Mouse (Mus musculus) midbrain, embryonic 14.5 days (tissue): ENCODE data around the gene Zscan2. TPM values are rescaled to one million over a fixed set of nuclear protein-coding genes. Genes with fewer than 3 reads are reported as not detected.
A peak's percentile ranks its signal among the peaks of the same experiment; 100 is the strongest.

Source experiments
- ATAC-seq: fragments of 200-750 bp; cut with Nextera tagmentation; 2 replicates; pipeline ENCODE4 v1.8.0; 2017; ENCODE audit warnings: moderate number of reproducible peaks, moderate library complexity; ENCODE audit not compliant: low FRiP score, low TSS enrichment
- DNase-seq: peaks from one replicate; pipeline ENCODE4 v3.0.0-alpha.2; 2015
- H3K27ac ChIP-seq: fragments of 300-500 bp; sonication (generic); replicated peaks from 2 replicates; pipeline ENCODE4 v1.5.1; 2014; ENCODE audit warnings: mild to moderate bottlenecking, low read depth, low read length, moderate library complexity
- H3K27me3 ChIP-seq: fragments of 300-500 bp; sonication (generic); 2 replicates; pipeline ENCODE4 v1.6.1; 2014; ENCODE audit warnings: low read length, control low read depth, mixed read lengths; ENCODE audit not compliant: control insufficient read depth, insufficient read depth
- H3K36me3 ChIP-seq: fragments of 300-500 bp; sonication (generic); 2 replicates; pipeline ENCODE4 v1.6.1; 2014; ENCODE audit warnings: low read length, control low read depth; ENCODE audit not compliant: control insufficient read depth, insufficient read depth
- H3K4me1 ChIP-seq: fragments of 300-500 bp; sonication (generic); 2 replicates; pipeline ENCODE4 v1.6.1; 2014; ENCODE audit warnings: mild to moderate bottlenecking, antibody characterized with exemption, low read length, control low read depth; ENCODE audit not compliant: control insufficient read depth, insufficient read depth
- H3K4me2 ChIP-seq: fragments of 300-500 bp; sonication (generic); 2 replicates; pipeline ENCODE4 v1.6.1; 2014; ENCODE audit warnings: mild to moderate bottlenecking, low read length, moderate library complexity
- H3K4me3 ChIP-seq: fragments of 300-500 bp; sonication (generic); replicated peaks from 2 replicates; pipeline ENCODE4 v1.5.1; 2014; ENCODE audit warnings: low read depth, low read length
- H3K9ac ChIP-seq: fragments of 300-500 bp; sonication (generic); replicated peaks from 2 replicates; pipeline ENCODE4 v1.6.1; 2014; ENCODE audit warnings: mild to moderate bottlenecking, low read length, moderate library complexity
- H3K9me3 ChIP-seq: fragments of 300-500 bp; sonication (generic); 2 replicates; pipeline ENCODE4 v1.6.1; 2016; ENCODE audit warnings: low read length, control low read depth, mixed read lengths; ENCODE audit not compliant: control insufficient read depth
- WGBS: fragments of 180-500 bp; shearing (Covaris S2); extraction: QIAGEN DNeasy Blood & Tissue Kit; methylation state at CpG from one replicate; pipeline ENCODE4 v1.1.7; 2014; 5-methylcytosine and 5-hydroxymethylcytosine counted together
- polyA plus RNA-seq: library from polyadenylated mRNA; unstranded; fragments of >200 nt; fragmentation: Nextera tagmentation; extraction: Ambion mirVana; gene quantifications from 2 replicates; pipeline ENCODE4 v1.2.1, GENCODE M21; 2014

Gene Zscan2
- polyA plus RNA-seq, 1 experiment from 2014 or later: 7.1 TPM

GRCm38 (mm10) chr7:80885666-80886065, 24.9 kb downstream of the Zscan2 start:
- Histone ChIP-seq H3K4me3 (no peak overlapping the region), H3K9me3 (no peaks in the 10 kb centered on the region), H3K4me2 (no peak overlapping the region), H3K27me3 (no peaks in the 10 kb centered on the region), H3K9ac (no peak overlapping the region), H3K36me3 (peaks cover 1% of the 10 kb centered on the region), H3K4me1 (peaks cover 5% of the 10 kb centered on the region; the same call in 1 of the 2 replicates), H3K27ac (no peak overlapping the region)
- DNase-seq (no peak), ATAC-seq (no peak)
- WGBS: 25% methylated on average over 1 of the region's 1 CpGs

DNA sequence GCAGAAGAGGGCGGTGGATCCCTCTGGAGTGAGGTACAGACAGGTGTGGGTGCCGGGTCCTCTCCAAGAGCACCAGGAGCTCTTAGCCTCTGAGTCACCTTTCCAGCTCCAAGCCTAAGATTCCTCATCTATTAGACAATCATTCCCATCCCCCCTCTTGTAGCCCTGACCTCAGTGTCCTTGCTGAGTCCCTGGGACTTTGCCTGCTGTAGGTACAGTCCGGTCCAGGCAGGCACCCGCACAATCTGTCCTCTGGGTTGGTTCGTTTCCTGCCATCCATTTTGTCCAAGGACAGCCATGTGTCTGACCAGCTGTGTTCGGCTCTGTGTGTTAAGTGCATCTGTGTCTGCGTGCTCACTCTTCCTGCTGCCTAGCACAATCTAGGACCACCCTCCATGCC, 27.9 kb downstream of the Zscan2 start:
- ATAC-seq: peak; percentile 4; the same call in 1 of the 2 replicates
- Histone ChIP-seq H3K27ac (peak overlapping the region; percentile 27), H3K9me3 (no peaks in the 10 kb centered on the region), H3K4me3 (no peak overlapping the region), H3K27me3 (no peaks in the 10 kb centered on the region), H3K9ac (no peak overlapping the region), H3K4me1 (peaks cover 5% of the 10 kb centered on the region; the same call in 1 of the 2 replicates), H3K4me2 (no peak overlapping the region), H3K36me3 (peaks cover 30% of the 10 kb centered on the region)
- no peak for DNase-seq
- 81% methylated on average over 7 of the region's 7 CpGs for WGBS

GRCm38 (mm10) chr7:80889021-80889511, 28.3 kb downstream of the Zscan2 start:
- H3K4me2 ChIP-seq: no peak overlapping the region
- H3K9ac ChIP-seq: no peak overlapping the region
- WGBS: 41% methylated on average over 9 of the region's 9 CpGs
- H3K27me3 ChIP-seq: no peaks in the 10 kb centered on the region
- H3K4me1 ChIP-seq: peaks cover 5% of the 10 kb centered on the region; the same call in 1 of the 2 replicates
- peak overlapping the region; percentile 27 for H3K27ac ChIP-seq
- no peaks in the 10 kb centered on the region for H3K9me3 ChIP-seq
- peak; percentile 78 for DNase-seq
- peak; percentile 79; the same call in 1 of the 2 replicates for ATAC-seq
- peaks cover 35% of the 10 kb centered on the region for H3K36me3 ChIP-seq
- H3K4me3 ChIP-seq: no peak overlapping the region

DNA sequence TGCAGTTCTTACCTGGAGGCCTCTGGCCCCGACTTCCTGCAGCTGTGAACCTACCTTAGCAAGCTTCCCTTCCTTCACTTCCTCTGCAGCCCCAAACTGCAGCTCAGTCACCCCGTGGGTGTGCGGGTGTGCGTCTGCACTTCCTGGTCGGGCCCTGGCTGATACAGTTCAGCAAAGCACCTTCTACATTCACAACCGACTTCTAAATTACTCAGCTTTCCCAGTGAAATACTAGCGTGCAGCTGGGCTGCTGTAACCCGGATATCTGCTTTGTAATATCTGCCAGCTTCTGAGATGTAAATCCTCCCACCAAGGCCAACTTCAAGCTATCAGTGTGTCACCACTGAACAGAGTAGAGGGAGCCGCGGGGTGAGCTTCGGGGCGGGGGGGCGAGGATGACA, 29.1 kb downstream of the Zscan2 start:
- Histone ChIP-seq H3K9ac (no peak overlapping the region), H3K36me3 (peaks cover 42% of the 10 kb centered on the region), H3K4me3 (no peak overlapping the region), H3K27me3 (no peaks in the 10 kb centered on the region), H3K27ac (peak overlapping the region; percentile 27; the same call in 1 of the 2 replicates), H3K4me1 (peaks cover 5% of the 10 kb centered on the region; the same call in 1 of the 2 replicates), H3K9me3 (no peaks in the 10 kb centered on the region), H3K4me2 (no peak overlapping the region)
- ATAC-seq (no peak), DNase-seq (no peak)
- WGBS: 83% methylated on average over 13 of the region's 13 CpGs

- no peak for ATAC-seq
- H3K27ac ChIP-seq: no peak overlapping the region
- H3K4me2 ChIP-seq: no peak overlapping the region
- peaks cover 71% of the 10 kb centered on the region for H3K36me3 ChIP-seq
- 96% methylated on average over 15 of the region's 15 CpGs for WGBS
- H3K9ac ChIP-seq: no peak overlapping the region
- H3K9me3 ChIP-seq: no peaks in the 10 kb centered on the region
- DNase-seq: no peak
- no peak overlapping the region for H3K4me3 ChIP-seq
- peaks cover 5% of the 10 kb centered on the region; the same call in 1 of the 2 replicates for H3K4me1 ChIP-seq
- no peaks in the 10 kb centered on the region for H3K27me3 ChIP-seq
These were observed 32.5 kb downstream of the Zscan2 start for GRCm38 (mm10) chr7:80893086-80893752.

DNA sequence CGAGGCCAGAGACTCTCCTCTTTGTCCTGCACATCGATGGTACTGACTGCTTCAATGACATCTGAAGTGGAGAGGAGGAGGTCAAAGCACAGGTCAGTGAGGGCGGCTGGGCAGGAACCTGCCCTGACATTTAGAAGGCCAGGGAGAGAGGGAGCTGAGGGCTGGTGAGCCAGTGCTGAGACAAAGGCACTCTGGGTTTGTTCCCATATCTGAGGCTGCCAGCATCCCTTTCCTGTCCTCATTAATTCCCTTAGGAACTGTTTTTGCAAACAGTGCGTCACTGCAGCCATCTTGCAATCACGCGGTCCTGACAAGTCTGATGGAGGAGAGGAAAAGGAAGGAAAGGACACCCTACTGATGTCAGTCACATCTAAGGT, 33.0 kb downstream of the Zscan2 start:
- H3K4me3 ChIP-seq: no peak overlapping the region
- ATAC-seq (no peak), DNase-seq (no peak)
- no peak overlapping the region for H3K27ac ChIP-seq
- H3K9ac ChIP-seq: no peak overlapping the region
- WGBS: 88% methylated on average over 6 of the region's 6 CpGs
- no peak overlapping the region for H3K4me2 ChIP-seq
- H3K4me1 ChIP-seq: peaks cover 5% of the 10 kb centered on the region; the same call in 1 of the 2 replicates
- H3K9me3 ChIP-seq: no peaks in the 10 kb centered on the region
- H3K27me3 ChIP-seq: no peaks in the 10 kb centered on the region
- H3K36me3 ChIP-seq: peaks cover 75% of the 10 kb centered on the region

DNA sequence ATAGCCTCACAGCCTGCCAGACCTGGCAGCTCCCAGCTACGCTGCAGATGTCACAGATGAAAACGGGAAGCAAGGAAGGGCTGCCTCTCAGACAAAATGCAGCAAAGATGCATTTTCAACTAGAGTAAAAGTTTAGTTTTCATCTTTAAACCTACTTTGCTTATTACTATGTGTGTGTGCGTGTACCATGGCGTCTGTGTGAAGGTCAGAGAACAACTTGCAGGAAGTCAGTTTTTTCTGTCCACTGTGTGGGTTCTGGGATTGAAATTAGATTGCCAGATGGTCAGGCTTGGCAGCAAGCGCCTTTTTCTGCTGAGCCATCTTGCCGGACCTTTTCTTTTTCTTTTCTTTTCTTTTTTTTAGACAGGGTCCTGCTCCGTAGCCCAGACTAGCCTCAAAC, 33.5 kb downstream of the Zscan2 start:
- no peak overlapping the region for H3K4me2 ChIP-seq
- no peak for ATAC-seq
- H3K9ac ChIP-seq: no peak overlapping the region
- peaks cover 5% of the 10 kb centered on the region; the same call in 1 of the 2 replicates for H3K4me1 ChIP-seq
- no peak overlapping the region for H3K27ac ChIP-seq
- H3K4me3 ChIP-seq: no peak overlapping the region
- H3K9me3 ChIP-seq: no peaks in the 10 kb centered on the region
- WGBS: 90% methylated on average over 7 of the region's 7 CpGs
- DNase-seq: no peak
- no peaks in the 10 kb centered on the region for H3K27me3 ChIP-seq
- H3K36me3 ChIP-seq: peaks cover 78% of the 10 kb centered on the region

DNA sequence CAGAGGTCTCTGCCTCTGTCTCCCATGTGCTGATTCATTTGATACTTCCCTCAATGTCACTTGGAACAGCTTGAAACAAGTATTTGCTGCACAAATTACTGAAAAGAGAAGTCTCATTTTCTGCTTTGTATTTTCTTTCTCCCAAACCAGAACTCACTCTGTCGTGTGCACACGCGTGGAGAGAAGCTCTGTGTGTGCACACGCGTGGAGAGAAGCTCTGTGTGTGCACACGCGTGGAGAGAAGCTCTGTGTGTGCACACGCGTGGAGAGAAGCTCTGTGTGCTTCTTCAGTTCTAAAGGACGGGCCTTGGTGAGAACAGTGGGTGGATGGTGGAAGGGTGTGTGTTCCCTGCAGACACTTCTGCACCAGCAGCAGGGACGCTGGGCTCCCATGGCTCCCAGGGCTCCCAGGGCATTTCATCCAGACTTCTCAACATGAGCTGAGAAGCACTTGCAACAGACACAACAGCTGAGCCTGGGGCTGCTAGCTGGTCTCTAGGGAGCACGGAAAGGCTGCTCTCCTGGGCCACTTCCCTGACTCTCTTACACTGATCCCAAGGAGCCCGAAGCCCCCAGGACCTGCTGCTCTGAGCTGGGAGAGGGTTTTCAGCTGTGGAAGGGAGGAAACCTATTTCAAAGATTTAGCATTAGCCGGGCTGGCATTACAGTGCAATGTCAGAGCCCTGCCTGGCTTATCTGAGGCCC, 34.2 kb downstream of the Zscan2 start:
- no peaks in the 10 kb centered on the region for H3K27me3 ChIP-seq
- ATAC-seq (no peak), DNase-seq (no peak)
- peaks cover 78% of the 10 kb centered on the region for H3K36me3 ChIP-seq
- no peak overlapping the region for H3K9ac ChIP-seq
- H3K4me3 ChIP-seq: no peak overlapping the region
- H3K27ac ChIP-seq: no peak overlapping the region
- WGBS: 98% methylated on average over 14 of the region's 14 CpGs
- H3K4me2 ChIP-seq: no peak overlapping the region
- no peaks in the 10 kb centered on the region for H3K9me3 ChIP-seq
- H3K4me1 ChIP-seq: peaks cover 3% of the 10 kb centered on the region; the same call in 1 of the 2 replicates
